Comparison of ENCODE assay signal across 8 mouse cellular contexts in the genomic region with DNA sequence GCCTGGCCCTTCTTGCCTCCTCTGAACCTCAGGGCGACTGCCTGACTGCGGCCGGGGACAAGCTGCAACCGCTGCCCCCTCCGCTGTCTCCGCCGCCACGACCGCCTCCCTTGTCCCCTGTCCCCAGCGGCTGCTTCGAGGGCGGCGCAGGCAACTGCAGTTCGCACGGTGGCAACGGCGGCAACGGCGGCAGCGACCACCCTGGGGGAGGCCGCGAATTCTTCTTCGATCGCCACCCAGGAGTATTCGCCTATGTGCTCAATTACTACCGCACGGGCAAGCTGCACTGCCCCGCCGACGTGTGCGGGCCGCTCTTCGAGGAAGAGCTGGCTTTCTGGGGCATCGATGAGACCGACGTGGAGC. TPM values are rescaled to one million over a fixed set of nuclear protein-coding genes. Genes with fewer than 3 reads are reported as not detected.
DNase-seq lines count a peak whose midpoint lies in the region; ATAC-seq lines count a peak whose summit lies in the region.
"Had no signal": no experiment of that assay in that cellular context is flagged by ENCODE, and none has a peak within 500 bp of the region (broad histone marks: within the 10 kb centered on the region; RNA-seq: fewer than 3 reads in every experiment).

No protein-coding gene starts in this region.

- H3K9me3 ChIP-seq in lung, embryonic 16.5 days (ENCODE audit: control insufficient read depth, low read length), result no peaks in the 10 kb centered on the region
- H3K9me3 ChIP-seq in embryonic facial prominence, embryonic 13.5 days, result no peaks in the 10 kb centered on the region
- H3K9me3 ChIP-seq in hindbrain, embryonic 12.5 days (replicated peaks), result no peaks in the 10 kb centered on the region

- no peak overlapping the region for H3K27ac ChIP-seq in lung, embryonic 16.5 days (ENCODE audit: low read length)
- no peak overlapping the region for H3K27ac ChIP-seq in embryonic facial prominence, embryonic 13.5 days
- H3K27ac ChIP-seq in hindbrain, embryonic 12.5 days, result no peak overlapping the region
- H3K27ac ChIP-seq: macrophage had no signal

- DNase-seq in lung, postnatal 14 days, result no peak
- DNase-seq in lung, postnatal 4 days, result peak; percentile 5 to 22
- DNase-seq in testis, postnatal 10 days (ENCODE audit: low spot score), result peak; percentile 47
- no peak for DNase-seq in cerebellum, adult 18-20 months

- peak overlapping the region; percentile 55 for H3K4me3 ChIP-seq in lung, embryonic 16.5 days (ENCODE audit: low read length)
- peak overlapping the region; percentile 56 for H3K4me3 ChIP-seq in embryonic facial prominence, embryonic 13.5 days
- H3K4me3 ChIP-seq in hindbrain, embryonic 12.5 days, result peak overlapping the region; percentile 52

- WGBS in lung, embryonic 16.5 days, result under 1% methylated on average over 36 of the region's 36 CpGs
- under 1% methylated on average over 36 of the region's 36 CpGs for WGBS in embryonic facial prominence, embryonic 13.5 days
- WGBS in hindbrain, embryonic 12.5 days, result 1% methylated on average over 36 of the region's 36 CpGs

- peaks cover 16% of the 10 kb centered on the region; the same call in 1 of the 2 replicates for H3K4me1 ChIP-seq in lung, embryonic 16.5 days (replicated peaks; ENCODE audit: control insufficient read depth, insufficient read depth, low read length)
- H3K4me1 ChIP-seq in embryonic facial prominence, embryonic 13.5 days, result peaks cover 20% of the 10 kb centered on the region
- peaks cover 20% of the 10 kb centered on the region for H3K4me1 ChIP-seq in hindbrain, embryonic 12.5 days

- H3K27me3 ChIP-seq in lung, embryonic 16.5 days (ENCODE audit: control insufficient read depth, insufficient read depth, low read depth, low read length), result peaks cover 34% of the 10 kb centered on the region
- peaks cover 70% of the 10 kb centered on the region for H3K27me3 ChIP-seq in embryonic facial prominence, embryonic 13.5 days
- H3K27me3 ChIP-seq in hindbrain, embryonic 12.5 days, result peaks cover 42% of the 10 kb centered on the region

- ATAC-seq in lung, embryonic 16.5 days (ENCODE audit: low read depth), result 0 out of 2 replicates have a peak, but pooled peaks have one; percentile 26
- no peak for ATAC-seq in embryonic facial prominence, embryonic 13.5 days (ENCODE audit: insufficient number of reproducible peaks, insufficient read depth, low FRiP score, low TSS enrichment, low read depth)
- peak; percentile 42 for ATAC-seq in hindbrain, embryonic 12.5 days (ENCODE audit: low FRiP score)

- peak overlapping the region; percentile 88 for H3K4me2 ChIP-seq in lung, embryonic 16.5 days (ENCODE audit: low read depth, low read length)
- H3K4me2 ChIP-seq in embryonic facial prominence, embryonic 13.5 days, result peak overlapping the region; percentile 94
- peak overlapping the region; percentile 95 for H3K4me2 ChIP-seq in hindbrain, embryonic 12.5 days (replicated peaks)

- H3K9ac ChIP-seq in lung, embryonic 16.5 days (ENCODE audit: low read length), result 0 out of 2 replicates have a peak overlapping the region, but pooled peaks have one; percentile 24
- H3K9ac ChIP-seq in embryonic facial prominence, embryonic 13.5 days, result peak overlapping the region; percentile 69
- peak overlapping the region; percentile 65 for H3K9ac ChIP-seq in hindbrain, embryonic 12.5 days

- no peaks in the 10 kb centered on the region for H3K36me3 ChIP-seq in lung, embryonic 16.5 days (ENCODE audit: control insufficient read depth, insufficient read depth, low read length)
- no peaks in the 10 kb centered on the region for H3K36me3 ChIP-seq in embryonic facial prominence, embryonic 13.5 days
- no peaks in the 10 kb centered on the region for H3K36me3 ChIP-seq in hindbrain, embryonic 12.5 days

RNA-seq across cellular contexts. Expression of gene Kcnc2, which starts 0.9 kb away (rescaled TPM):
- polyA plus RNA-seq in lung, embryonic 16.5 days (2015; fragmentation: Nextera tagmentation; extraction: Ambion mirVana), result 0.24 and 0.67 TPM in 2 replicates
- 0.89 and 1.2 TPM in 2 replicates for polyA plus RNA-seq in embryonic facial prominence, embryonic 13.5 days (2015; fragmentation: Nextera tagmentation; extraction: Ambion mirVana)
- polyA plus RNA-seq in hindbrain, embryonic 12.5 days (2016; fragmentation: Nextera tagmentation; extraction: Ambion mirVana), result 2.3 and 2.7 TPM in 2 replicates
- polyA plus RNA-seq: macrophage had no signal

Comparison
In these comparisons a context has a peak if more than half of its experiments do, and no peak if none do; other contexts are left out.
1. DNase-seq: peak in lung, postnatal 4 days (2 of 2) and testis, postnatal 10 days (single experiment); none in lung, postnatal 14 days (single experiment) and cerebellum, adult 18-20 months (0 of 2).
2. Peak in every context shown above with its lines, with median percentiles within 50 percentile points of each other: H3K4me2 ChIP-seq, H3K4me3 ChIP-seq and H3K9ac ChIP-seq.